Mouse (Mus musculus): Measurements from ENCODE around the gene Lancl1. TPM values are rescaled to one million over a fixed set of nuclear protein-coding genes. Genes with fewer than 3 reads are reported as not detected.

Gene Lancl1
- total RNA-seq, 2 experiments from 2014 or later, result 43.2 to 50.0 TPM

GRCm38 (mm10) chr1:67017101-67017870 lies 21.4 kb downstream of the Lancl1 start:
- no peak for DNase-seq (ENCODE audit: low spot score in 2 of 2)

- DNase-seq (ENCODE audit: low spot score in 2 of 2), result no peak
Measured at GRCm38 (mm10) chr1:67014205-67014604, 24.5 kb downstream of the Lancl1 start.

- DNase-seq (ENCODE audit: low spot score in 2 of 2), result no peak
Measured at GRCm38 (mm10) chr1:67010520-67010919, 28.2 kb downstream of the Lancl1 start.

- DNase-seq (ENCODE audit: low spot score in 2 of 2), result no peak
Measured at GRCm38 (mm10) chr1:67003699-67004098, 35.0 kb downstream of the Lancl1 start.

DNA sequence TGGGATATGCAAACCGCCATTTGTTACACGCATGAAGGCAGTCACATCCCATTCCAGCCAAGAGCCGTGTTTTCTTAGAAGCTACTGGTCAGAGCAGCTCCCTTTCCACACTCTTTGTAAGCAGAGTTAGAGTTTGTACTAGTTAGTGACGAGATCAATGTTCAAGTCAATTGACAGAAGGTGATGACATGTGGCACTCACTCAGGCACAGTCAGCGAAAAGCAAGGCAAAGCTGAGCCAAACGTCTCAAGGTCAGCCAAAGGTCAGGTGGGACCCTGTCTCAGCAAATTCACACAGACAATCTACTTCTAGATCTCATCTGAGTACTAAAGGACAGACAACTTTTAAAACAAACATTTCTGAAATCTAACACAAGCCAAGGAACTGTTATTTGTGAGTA lies 36.4 kb downstream of the Lancl1 start:
- no peak for DNase-seq (ENCODE audit: low spot score in 2 of 2)

DNA sequence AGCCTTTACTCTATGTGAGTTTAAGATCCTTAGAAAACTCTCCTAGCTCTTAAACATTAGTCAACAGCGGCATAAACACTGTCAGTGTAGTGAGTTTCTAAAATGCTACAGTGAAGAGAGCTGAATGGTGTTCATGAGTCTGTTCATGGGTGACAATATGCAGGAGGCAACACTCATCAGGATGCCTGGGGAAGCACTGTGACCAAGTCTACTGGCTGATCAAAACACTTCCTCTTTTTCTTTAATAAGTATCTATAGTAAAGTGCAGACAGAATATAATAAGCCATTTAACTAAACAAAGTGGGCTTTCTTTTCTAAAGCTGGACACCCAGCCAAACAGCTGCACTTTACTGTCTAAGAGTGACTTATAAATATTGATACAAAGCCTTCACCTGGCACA lies 37.3 kb downstream of the Lancl1 start:
- DNase-seq (ENCODE audit: low spot score in 2 of 2), result no peak

DNA sequence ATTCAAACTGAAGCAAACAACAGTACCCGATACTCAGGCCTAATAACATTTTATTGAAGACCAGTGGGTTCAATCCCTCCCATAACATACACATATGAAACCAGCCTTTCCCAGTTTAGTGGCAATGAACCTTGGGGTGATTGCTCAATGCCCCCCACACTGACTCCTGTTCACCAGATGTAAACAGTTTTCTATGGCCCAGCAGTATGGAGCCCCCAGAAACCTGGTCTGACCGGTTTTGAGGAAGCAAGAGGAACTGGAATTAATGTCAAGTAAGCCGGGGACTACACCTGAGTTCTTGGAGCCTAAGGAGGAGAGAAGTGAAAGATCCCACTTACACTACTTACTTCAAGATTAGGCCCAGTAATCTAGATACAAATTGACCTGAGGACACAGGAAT lies 38.2 kb downstream of the Lancl1 start:
- DNase-seq (ENCODE audit: low spot score in 2 of 2), result no peak

- DNase-seq (ENCODE audit: low spot score in 2 of 2), result no peak
Measured at GRCm38 (mm10) chr1:66998601-66999000, 40.1 kb downstream of the Lancl1 start.

GRCm38 (mm10) chr1:66998188-66998587 lies 40.5 kb downstream of the Lancl1 start:
- DNase-seq (ENCODE audit: low spot score in 2 of 2), result no peak

DNA sequence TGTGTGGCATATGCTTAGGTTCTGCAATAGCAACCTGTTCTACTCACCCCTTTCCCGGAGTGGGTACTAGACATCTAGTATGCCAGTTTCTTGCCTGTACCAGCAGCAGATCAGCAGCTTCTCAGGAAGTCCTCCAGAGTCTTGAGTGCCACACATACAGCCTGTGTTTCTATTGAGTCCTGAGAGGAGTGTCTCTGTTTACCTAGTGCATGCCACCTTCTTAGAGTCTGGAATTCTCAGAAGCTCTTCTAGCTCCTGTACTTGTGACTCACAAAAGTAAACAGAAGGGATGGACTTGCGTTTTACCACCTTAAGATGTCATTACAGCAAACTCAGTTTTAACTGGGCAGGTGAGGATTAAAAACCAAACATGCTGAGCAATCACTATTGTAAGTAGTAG lies 41.9 kb downstream of the Lancl1 start:
- DNase-seq (ENCODE audit: low spot score in 2 of 2), result no peak

- DNase-seq (ENCODE audit: low spot score in 2 of 2), result no peak
Measured at GRCm38 (mm10) chr1:66992764-66993163, 45.9 kb downstream of the Lancl1 start.

DNA sequence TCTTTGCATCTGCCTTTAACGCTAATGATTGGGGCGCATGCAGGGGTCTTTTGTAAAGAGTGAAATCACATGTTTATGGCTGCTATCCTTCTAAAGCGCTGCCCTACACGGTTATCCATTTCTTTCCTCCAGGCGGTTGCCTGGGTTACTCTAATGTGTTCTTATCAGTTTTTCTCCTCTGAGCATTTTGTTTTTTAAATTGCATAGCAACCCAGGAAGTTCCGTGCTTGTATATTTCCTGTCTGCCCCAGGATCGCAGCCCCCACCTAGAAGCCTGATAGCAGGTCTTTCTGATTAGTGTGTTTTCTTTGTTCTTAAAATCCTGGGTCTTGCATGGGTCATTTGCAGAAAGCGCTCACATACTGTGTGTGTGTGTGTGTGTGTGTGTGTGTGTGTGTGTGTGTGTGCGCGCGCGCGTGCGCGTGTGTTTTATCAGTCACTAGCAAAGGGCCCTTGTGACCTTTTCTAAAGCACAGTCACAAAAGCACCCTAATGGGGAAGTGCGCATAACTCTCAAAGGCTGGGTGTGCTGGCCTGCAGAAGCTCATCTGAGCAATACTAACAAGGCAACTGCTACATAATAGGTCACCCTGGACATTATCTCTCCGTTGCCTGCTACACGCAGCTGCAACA lies 51.0 kb downstream of the Lancl1 start:
- no peak for DNase-seq (ENCODE audit: low spot score in 2 of 2)

DNA sequence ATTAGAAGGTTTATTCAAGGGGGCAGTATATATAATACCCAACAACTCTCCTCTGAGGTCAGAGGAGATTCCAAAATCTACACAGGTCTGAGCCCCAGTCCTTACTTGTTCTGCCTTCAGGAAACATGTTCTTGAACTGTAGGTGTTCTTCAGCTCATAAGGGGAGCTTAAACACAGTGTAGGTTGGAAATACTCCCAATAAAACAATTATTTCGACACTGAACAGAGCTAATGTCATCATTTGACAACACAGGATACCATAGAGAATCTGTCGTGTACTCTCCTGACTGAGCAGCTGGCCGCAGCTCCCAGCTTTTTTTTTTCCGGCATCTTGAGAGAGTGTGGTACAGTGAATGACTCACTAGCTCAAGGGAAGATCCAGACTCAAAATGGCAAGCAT lies 52.8 kb downstream of the Lancl1 start:
- no peak for DNase-seq (ENCODE audit: low spot score in 2 of 2)

GRCm38 (mm10) chr1:66985129-66985698 lies 53.5 kb downstream of the Lancl1 start:
- DNase-seq (ENCODE audit: low spot score in 2 of 2), result no peak

GRCm38 (mm10) chr1:66980129-66980528 lies 58.5 kb downstream of the Lancl1 start:
- DNase-seq (ENCODE audit: low spot score in 2 of 2), result no peak

DNA sequence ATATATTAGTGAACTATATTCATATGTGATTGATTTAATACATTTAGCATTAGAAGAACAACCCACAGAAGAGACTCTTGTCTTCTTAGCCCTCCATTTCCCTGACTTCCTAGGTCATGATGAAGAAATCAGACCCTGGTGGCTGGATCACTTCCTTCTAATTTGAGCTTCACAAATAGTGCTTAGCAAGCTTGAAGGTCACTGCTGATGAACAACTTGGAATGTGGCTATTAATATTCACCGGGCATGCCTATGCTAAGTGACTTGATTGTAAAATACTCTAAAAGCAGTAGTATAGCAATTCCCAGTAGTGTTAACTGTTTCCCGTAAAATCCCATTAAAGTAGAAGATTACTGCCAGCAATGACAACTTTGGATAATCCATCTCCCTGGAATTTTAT lies 63.2 kb downstream of the Lancl1 start:
- DNase-seq (ENCODE audit: low spot score in 2 of 2), result no peak

DNA sequence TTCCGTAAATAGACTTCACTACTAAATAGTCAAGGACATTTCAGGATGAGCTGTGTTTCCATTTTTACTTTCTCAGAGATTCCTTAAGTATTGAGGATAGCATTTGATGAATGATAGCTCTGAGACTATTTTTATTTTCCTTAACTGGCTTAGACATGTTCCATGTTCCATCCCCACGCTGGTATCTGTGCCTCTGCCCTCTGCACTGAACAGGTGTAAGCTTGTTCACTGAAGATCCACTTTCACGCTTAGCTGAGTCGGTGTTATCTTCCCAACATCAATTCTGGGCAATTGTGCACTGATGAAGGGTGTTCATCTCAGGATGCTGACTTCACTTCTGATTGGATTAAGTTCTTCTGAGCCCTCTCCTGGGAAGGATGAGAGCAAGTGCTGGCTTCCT lies 73.8 kb downstream of the Lancl1 start:
- DNase-seq (ENCODE audit: low spot score in 2 of 2), result no peak

- DNase-seq (ENCODE audit: low spot score in 2 of 2), result no peak
Measured at GRCm38 (mm10) chr1:66960536-66961243, 78.0 kb downstream of the Lancl1 start.

DNA sequence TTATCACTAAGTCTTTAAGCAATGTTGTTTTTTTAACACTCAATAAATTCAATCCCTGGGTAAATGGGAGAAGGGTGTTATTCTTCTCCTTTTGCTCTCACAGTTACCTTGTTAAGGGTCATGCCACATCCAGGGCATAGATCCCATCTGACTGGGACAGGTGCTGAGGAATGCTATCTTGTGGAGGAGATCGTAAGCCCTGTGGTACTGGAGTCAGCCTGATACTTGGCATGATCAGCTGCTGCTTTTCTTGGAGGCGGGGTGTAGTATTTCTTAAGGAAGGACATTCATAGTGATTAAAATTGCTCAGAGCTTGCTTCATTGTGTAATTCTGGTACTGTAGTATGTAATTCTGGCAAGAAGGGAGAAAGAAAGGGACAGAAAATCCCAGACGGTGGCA lies 81.3 kb downstream of the Lancl1 start:
- DNase-seq (ENCODE audit: low spot score in 2 of 2), result no peak

DNA sequence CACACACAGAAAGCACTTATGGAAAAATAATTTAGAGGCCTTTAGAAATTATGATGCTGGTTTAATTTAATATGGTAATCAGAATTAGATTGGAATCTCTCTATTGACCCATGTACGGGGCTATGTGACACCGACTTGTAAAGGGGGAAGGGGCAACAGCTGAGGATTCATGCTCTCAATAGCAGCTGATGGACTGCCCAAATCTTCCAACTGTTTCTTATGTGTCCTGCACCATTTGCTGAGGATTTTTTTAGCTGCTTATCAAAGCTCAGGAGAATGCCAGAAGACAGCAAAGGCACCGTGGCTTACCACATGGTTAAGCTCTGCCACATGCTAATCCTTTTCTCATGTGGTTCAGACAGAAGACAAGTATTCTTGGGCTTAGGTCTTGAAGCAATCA lies 87.6 kb downstream of the Lancl1 start:
- no peak for DNase-seq (ENCODE audit: low spot score in 2 of 2)

Data from adrenal gland, adult 18-20 months (tissue).